Mouse (Mus musculus): ENCODE data around the gene Hoxc9.

Gene Hoxc9

GRCm38 (mm10) chr15:102976171-102976570 is at the start of gene Hoxc9:
Gene Hoxc9 (plus strand): TSS chr15:102976439.
- peak in 1 of 2 experiments; percentile 56 for DNase-seq

DNA sequence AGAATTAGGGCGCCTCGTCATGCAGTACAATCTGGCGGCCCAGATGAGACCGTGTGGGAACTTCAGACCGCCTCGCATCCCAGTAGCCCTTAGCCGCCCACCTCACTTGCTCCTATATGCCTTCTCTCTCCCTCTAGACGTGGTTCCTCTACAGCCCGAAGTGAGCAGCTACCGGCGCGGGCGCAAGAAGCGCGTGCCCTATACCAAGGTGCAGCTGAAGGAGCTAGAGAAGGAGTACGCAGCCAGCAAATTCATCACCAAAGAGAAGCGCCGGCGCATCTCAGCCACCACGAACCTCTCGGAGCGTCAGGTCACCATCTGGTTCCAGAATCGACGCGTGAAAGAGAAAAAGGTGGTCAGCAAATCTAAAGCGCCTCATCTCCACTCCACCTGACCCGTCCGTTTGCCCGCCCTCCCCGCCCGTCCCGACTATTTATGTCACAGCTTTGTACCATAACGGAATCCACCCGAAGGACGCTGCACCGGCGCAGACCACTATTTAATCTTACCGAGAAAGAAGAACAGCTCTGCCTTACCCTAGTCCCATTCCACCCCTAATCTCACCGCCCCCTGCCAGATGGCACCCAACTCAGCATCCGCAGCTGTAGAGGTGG is 49.1 kb upstream of the Hoxc9 start:
- DNase-seq, result no peak

- DNase-seq, result no peak
Measured at GRCm38 (mm10) chr15:102931706-102932358, 44.4 kb upstream of the Hoxc9 start.

DNA sequence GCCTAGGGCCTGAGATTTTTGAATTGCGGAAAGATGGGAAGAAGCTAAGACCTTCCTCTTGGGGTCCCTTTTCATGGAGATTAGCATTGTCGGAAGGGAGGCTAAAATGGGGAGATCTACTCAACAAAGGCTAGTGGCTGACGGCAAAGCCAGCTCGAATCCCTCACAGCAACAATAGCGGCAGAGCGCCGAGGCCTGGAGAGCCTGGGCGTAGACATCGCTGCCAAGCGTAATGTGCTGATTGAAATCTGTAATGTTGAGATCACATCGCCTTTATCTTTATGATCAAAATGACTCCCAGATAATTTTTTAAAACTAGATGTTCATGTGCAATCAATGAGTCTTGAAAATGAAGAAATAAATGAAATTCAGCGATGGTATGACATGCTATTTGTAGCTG is 41.8 kb upstream of the Hoxc9 start:
- no peak for DNase-seq

- DNase-seq, result no peak
Measured at GRCm38 (mm10) chr15:102934897-102935296, 41.3 kb upstream of the Hoxc9 start.

DNA sequence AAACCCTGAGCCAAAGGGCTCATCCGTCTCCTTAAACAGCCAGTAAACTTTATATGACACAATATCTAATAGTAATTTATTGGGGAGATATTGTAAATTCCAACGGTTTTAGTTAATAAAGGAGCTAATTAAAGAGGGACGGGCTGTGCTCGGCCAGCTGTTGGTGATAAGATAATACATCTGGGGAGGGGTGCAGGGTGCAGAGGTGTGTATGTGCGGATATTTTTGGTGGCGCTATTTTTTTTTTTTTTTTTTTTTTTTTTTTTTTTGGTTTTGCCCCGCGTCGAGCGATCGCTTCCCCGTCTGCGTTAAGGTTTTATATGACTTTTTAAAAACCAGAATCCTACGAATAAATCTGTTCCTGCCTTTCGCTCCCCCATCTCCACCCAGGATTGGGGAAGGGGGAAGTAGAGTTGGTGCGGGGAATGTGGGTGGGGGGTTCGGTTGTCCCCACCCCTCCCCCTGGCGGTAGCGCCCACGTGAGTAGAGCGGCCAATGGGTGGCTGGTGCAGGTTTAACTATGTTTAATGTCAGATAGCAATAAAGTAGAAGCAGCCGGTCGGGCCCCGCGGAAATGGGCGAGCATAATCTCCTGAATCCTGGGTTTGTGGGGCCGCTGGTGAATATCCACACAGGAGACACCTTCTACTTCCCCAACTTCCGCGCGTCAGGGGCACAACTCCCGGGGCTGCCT is 39.8 kb upstream of the Hoxc9 start, which contains the start of gene Hoxc12:
Gene Hoxc12 (plus strand): TSS at position 479 of the 694 bp plus-strand sequence.
- no peak for DNase-seq

- no peak for DNase-seq
Measured at GRCm38 (mm10) chr15:102937036-102937666, 39.1 kb upstream of the Hoxc9 start.

DNA sequence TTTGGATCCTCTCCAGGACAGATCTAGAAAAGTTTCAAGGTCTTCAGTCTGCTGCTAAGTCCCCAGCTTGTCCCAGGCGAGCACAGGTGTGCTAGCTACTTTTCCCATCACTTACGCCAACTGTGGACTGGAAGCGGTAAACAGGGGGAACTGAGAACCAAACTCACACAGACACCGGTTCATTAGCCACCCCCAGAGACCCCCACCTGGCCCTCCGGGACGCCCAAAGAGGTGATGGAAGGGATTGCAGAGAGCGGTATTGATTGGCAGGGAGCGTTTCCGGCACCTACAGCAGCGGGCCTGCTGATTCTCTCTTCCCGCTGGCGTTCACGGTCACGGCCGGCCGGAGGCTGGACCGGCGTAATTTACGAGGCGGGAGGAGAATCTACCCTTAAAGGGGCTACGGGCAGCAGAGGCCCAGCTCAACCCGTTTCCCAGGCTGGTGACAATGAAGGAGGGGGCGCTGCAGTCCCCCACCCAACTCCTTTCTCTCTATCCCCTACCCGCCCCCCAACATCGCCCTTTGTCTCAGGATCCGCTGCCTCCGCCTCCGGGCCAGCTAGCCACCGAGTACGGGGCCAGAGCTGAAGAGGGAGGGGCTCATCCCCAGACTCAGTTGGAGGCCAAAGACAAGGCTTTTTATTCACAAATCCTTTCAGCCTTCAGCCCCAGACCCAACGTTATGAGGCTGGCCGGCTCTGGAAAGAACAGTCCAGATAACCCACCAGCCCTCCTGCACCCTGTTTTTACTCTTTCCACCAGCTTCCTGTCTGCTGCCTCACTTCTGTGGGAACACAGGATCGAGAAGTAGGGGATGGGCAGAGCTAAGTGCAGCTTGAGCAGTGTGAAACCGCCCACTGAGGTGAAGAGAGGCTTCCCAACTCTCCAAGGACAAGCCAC is 36.7 kb upstream of the Hoxc9 start:
- no peak for DNase-seq

GRCm38 (mm10) chr15:102942739-102943467 is 33.3 kb upstream of the Hoxc9 start:
- peak in 1 of 2 experiments; percentile 57 for DNase-seq

DNA sequence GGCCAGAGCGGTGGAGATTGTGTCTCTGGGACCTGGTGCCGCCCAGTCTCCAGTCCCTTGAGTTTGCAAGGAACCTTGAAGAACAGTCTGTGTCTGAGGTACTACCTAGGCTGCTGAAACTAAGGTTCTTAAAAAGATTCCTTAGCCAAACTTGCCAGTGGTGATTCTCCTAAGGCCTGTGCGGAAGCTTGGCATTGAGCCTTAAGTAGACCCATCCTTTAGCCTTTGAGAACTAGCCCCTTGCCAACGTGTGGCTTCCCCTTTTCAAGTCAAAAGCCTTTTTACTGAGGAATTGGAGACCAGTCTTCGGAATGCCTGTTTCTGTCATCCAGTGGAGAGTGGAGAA is 32.8 kb upstream of the Hoxc9 start:
- DNase-seq, result no peak

DNA sequence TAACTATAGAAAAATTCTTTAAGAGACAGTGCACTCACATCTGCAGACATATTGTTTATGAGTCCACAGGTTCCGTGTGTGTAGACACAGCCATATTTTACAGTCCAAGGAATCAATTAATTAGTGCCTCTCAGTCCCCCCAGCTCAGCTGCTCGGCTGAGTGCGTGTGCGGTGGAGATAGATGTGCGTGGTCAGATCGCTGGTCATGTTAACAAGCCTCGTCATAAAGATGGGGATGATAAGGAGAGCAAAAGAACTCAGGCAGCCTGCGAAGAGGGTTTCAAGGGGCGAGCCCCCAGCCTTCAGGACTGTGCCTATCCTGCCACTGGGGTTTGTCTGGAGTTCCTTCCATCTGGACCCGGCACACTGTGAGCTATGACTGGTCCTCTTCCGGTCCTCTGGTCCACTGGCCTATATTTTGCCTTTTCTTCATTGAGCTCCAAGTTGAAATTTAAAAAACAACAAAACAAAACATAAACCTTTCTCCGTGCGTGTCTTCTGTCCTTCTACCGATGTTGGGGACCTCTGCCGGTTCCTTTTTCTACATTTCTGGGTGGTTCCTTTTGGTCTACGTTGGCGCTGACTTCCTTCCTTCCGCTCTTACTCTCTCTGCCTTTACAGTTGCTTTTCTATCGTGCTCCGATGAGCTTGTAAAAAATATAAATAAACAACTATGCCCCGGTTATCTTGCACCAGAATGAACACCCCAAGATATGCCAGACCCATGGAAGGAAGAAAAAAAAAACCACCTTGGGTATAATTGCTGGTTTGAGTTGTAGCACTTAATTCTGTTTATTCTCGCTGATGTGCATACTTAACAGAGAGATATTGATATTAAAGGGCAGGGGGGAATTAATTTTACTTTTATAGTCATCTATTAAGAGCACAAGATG is 30.8 kb upstream of the Hoxc9 start:
- no peak for DNase-seq

DNA sequence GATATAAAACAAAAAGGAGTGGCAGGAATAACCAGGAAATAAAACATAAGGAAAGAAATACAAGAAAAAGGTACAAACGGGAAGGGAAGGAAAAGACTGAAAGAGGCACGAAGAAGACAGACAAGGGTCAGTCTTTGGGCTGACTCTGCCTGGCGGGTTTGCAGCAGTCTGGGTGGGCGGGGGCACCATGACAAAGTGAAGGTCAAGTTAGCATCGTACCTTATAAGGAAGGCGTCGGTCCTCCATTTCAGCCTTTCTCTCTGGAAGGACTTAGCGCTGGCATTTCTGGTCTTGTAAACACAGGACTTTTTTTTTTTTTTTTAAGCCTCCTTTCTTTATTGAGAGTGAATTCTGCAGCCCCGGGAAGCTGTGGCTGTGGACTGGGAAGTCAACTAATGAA is 29.0 kb upstream of the Hoxc9 start:
- no peak for DNase-seq

DNA sequence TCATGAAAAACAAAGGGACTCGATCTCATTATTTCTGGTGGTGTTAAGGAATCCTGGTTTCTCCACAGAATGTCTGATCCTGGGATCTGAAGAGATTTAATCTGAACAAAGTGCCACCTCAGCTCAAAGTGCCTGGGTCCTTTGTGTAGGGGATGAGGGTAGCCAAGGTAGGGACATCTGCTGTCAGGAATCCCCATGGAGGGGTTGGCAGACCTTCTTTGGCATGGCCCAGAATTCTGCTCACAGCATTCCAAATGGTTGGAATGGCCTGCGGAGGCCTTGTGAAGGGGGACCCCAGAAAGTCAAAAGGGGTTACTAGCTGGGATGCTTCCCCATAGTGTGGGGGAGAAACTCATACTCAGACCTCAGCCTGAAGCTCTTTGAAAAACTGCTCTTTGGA is 27.4 kb upstream of the Hoxc9 start:
- DNase-seq, result no peak

GRCm38 (mm10) chr15:102949696-102950095 is 26.5 kb upstream of the Hoxc9 start:
- no peak for DNase-seq

DNA sequence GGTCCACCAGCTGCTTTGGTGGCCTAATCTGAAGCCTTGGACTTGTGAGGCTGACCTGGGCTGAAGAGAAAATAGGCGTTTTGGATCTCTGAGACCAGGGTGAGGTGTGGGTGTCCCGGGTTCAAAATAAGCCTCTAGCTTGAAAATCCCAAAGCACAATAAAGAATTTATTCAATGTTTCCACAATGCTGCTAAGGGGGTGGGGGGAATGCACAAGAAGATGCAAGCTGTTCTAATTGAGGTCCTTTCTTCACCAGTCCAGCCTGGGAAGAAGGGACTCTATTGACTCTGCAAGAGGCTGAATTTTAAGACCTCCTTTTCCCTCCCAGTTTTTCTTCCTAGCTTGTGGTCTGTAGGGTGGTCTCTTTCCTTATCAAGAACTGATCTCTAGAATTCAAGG is 25.4 kb upstream of the Hoxc9 start:
- no peak for DNase-seq

DNA sequence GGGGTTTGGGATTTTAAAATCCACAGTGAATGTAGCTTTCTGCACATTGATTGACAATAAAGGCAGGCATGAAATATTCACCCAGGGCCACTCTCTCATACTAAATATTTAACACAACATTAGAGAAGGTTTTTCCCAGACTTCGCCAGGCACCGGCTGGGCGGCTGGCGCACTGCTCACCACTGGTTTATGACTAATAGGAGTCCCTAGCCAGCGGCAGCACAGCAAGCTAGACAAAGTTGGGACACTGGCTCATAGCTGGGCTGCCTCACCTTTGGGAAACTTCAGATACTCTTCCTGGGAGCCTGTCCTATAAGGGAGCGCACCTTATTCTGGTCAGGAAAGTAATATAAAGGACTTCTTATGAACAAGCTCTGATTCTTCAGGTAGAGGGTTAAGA is 22.7 kb upstream of the Hoxc9 start:
- no peak for DNase-seq

GRCm38 (mm10) chr15:102954192-102955006 is 21.8 kb upstream of the Hoxc9 start, which contains the start of gene Hoxc11:
Gene Hoxc11 (plus strand): TSS chr15:102954427.
- peak in 1 of 2 experiments; percentile 48 for DNase-seq

- peak in 1 of 2 experiments; percentile 52 for DNase-seq
Measured at GRCm38 (mm10) chr15:102955007-102955382, 21.2 kb upstream of the Hoxc9 start.

- DNase-seq, result peak in 1 of 2 experiments; percentile 45
Measured at GRCm38 (mm10) chr15:102955833-102956640, 20.2 kb upstream of the Hoxc9 start.
